Mouse (Mus musculus) liver, postnatal 0 days (tissue): ENCODE measurements around the gene Gm5114.
A peak's percentile ranks its signal among the peaks of the same experiment; 100 is the strongest.

ENCODE experiments used
- CTCF ChIP-seq: sonication (generic); IDR thresholded peaks from 2 replicates; pipeline ENCODE4 v1.5.1; 2016; ENCODE audit warnings: antibody characterized with exemption, low read depth
- EP300 ChIP-seq: IDR thresholded peaks from 2 replicates; pipeline ENCODE4 v1.6.1; 2016; ENCODE audit warnings: antibody characterized with exemption, low read depth, mild to moderate bottlenecking

GRCm38 (mm10) chr7:39455806-39456205, 42.8 kb upstream of the Gm5114 start:
- TF ChIP-seq CTCF (peak; percentile 19; the same call in 1 of the 2 replicates), EP300 (no peak)
